In the genomic region with DNA sequence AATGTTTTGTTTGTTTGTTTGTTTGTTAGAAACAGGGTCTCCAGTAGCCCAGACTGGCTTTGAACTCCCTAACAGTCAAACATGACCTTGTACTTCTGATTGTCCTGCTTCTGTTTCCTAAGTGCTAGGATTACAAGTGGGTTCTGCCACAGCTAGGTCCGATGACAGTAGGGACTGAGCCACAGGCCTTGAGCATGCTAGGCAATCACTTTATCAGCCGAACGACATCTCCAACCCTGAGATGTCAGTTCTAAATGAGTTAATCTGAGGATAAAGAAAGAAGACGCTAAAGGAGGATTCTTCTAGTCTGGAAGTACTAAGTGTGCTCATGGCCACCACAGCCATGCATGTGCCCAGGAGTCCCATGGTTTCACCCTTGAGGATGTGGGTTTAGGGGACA, we compare ENCODE assay signal across 10 mouse cellular contexts. TPM values are rescaled to one million over a fixed set of nuclear protein-coding genes. Genes with fewer than 3 reads are reported as not detected.
DNase-seq lines count a peak whose midpoint lies in the region.
"Had no signal": no experiment of that assay in that cellular context is flagged by ENCODE, and none has a peak within 500 bp of the region (broad histone marks: within the 10 kb centered on the region; RNA-seq: fewer than 3 reads in every experiment).

No protein-coding gene starts in this region.

- DNase-seq in adrenal gland, adult 2 months: peak; percentile 57
- DNase-seq in adrenal gland, postnatal 25 days: no peak
- peak; percentile 43 for DNase-seq in adrenal gland, postnatal 14 days
- no peak for DNase-seq in adrenal gland, adult 18-20 months (ENCODE audit: low spot score in 2 of 2)
- DNase-seq: cerebellum, adult 11 months; cerebellum, adult 18-20 months; cerebellum, adult 8-10 months; cerebellum, adult 9-11 months; cerebellum, postnatal 36 days; embryo, embryonic 11 days had no signal

RNA-seq across cellular contexts. Expression of gene Akap7, which starts 3.1 kb away (rescaled TPM):
- total RNA-seq in adrenal gland, adult 2 months (2021): 10 to 100 TPM; 70.3 to 73.3 TPM
- polyA plus RNA-seq in adrenal gland, adult 2 months (2012; rRNA removed): 1.7 and 1.9 TPM in 2 replicates
- 63.4 and 86.2 TPM in 2 replicates for total RNA-seq in adrenal gland, postnatal 25 days (2021)
- total RNA-seq in adrenal gland, postnatal 14 days (2021): 65.2 and 68.4 TPM in 2 replicates
- 10 to 100 TPM; 64.9 to 65.4 TPM for total RNA-seq in adrenal gland, adult 18-20 months (2021)

RNA-seq across cellular contexts. Expression of gene Epb41l2, which starts 48.9 kb away (rescaled TPM):
- total RNA-seq in adrenal gland, adult 2 months (2021): 10 to 100 TPM; 61.7 to 71.6 TPM
- 16.9 and 20.5 TPM in 2 replicates for polyA plus RNA-seq in adrenal gland, adult 2 months (2012; rRNA removed)
- 70.7 and 82.6 TPM in 2 replicates for total RNA-seq in adrenal gland, postnatal 25 days (2021)
- 94.9 and 106 TPM in 2 replicates for total RNA-seq in adrenal gland, postnatal 14 days (2021)
- total RNA-seq in adrenal gland, adult 18-20 months (2021): 10 to 100 TPM; 49.6 to 94.7 TPM

Comparison
In these comparisons a context has a peak if more than half of its experiments do, and no peak if none do; other contexts are left out.
1. DNase-seq: peak in adrenal gland, adult 2 months (single experiment) and adrenal gland, postnatal 14 days (single experiment); none in adrenal gland, postnatal 25 days (single experiment) and adrenal gland, adult 18-20 months (0 of 2).